Mouse (Mus musculus): ENCODE measurements around the gene Unc13a.

DNA sequence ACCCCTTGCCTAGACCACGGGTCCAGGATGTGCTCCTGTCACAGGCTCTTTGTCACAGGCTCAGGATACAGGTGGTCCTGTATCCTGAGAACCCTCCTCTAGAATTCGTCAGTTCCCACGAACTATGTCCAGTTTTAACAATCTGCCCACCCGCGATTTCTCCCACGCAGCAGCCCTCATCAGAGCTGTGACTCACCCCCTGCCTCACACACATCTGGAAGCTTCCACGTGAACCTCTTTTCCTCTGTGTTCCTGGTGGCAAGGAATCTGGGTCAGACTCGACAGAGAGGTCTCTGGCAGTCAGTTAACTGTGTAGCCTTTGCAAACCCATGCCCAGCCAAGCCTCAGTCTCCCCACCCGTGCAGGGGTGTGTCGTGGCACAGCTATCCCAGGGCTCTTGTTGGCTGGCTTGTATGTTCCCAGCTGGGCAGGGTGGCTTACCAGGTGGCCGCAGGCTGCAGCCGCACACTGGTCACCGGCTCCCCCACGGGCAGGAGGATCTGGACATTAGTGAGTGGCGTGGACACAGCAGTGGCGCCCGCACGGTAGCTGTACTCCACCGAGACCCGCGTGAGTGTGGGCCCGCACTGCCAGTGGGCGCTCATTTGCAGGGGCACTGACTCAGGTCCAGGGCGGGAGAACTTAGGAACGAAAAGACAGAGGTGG is 37.7 kb upstream of the Unc13a start:
- TF ChIP-seq MAX (IDR thresholded peaks at IDR 0.05; ENCODE audit: low read depth) (no peak), POLR2A (IDR thresholded peaks at IDR 0.05; ENCODE audit: insufficient read length, low read depth) (no peak), SRF (IDR thresholded peaks at IDR 0.05; ENCODE audit: control insufficient read depth, insufficient read length, low read depth) (no peak), USF1 (IDR thresholded peaks at IDR 0.05; ENCODE audit: low read depth) (no peak)
